Mouse (Mus musculus): ENCODE data around the gene Ugt1a10.
"Not testable (repeated sequence)": the region's sequence is repeated elsewhere in the genome, so short reads cannot be mapped to it uniquely, and the experiment has no call there.

The Ugt1a10 gene

GRCm38 (mm10) chr1:88055088-88055487, at the start of gene Ugt1a10:
Gene Ugt1a10, plus strand, starts transcription at chr1:88055388.
- no peak for DNase-seq

GRCm38 (mm10) chr1:88007692-88008210, 47.4 kb upstream of the Ugt1a10 start:
- DNase-seq: no peak

DNA sequence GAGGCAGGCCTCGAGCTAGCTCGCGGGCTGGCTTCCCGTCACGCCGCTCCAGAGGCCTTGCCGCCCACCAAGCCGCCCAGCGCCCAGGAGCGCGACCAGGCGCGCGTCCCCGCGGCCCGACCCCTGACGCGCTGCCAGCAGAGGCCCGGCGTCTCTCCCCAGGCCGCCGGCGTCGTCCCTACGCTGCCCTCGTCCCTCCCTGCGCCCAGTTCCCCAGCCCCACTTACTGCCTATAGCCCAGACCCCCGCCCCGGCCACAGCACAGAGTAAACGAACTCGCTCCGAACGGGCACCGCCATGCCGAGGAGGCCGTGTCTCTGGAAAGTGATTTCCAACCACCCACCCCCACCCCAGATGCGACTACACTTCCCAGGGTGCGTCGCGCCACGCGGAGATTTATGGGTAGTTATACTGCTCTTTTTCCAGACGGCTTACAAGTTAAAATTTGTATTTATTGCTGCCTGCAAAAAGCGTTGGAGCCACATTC, 46.9 kb upstream of the Ugt1a10 start, which contains the start of gene Usp40:
TSS of gene Usp40 (minus strand) at position 341 of the 487 bp plus-strand sequence.
- DNase-seq: peak; percentile 79 to 81

DNA sequence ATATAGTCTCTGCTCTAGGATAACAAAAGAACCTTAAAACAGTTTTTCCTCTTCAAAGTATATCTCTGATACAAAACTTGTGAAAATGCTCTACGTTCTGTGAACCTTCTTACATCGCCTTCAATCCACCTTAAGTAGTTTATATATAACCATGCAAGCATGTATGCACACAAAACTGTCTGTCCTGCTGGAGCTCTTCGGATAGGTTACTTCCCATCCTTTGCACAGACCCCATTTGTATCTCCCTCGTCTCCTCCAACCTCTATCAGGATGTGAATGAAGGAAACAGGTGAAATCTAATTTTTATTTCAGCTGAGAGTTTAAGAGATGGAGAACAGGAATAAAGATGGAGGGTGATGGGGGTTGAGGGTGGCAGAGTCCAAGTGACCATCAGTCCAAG, 46.5 kb upstream of the Ugt1a10 start:
- DNase-seq: no peak

DNA sequence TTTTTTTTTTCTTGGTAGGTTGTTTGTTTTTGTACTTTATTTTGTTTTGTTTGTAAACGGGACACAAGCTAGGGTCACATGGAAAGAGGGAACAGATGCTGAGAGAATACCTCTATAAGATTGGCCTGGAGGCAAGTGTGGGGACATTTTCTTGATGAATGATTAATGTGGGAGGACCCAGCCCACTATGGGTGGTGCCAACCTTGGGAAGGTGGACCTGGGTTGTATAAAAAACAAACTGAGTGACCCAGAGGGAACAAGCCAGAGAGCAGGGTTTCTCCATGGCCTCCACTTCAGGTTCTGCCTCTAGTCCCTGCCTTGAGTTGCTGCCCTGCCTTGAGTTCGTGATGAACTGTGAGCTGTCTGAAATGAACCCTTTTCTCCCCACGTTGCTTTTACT, 45.7 kb upstream of the Ugt1a10 start:
- no peak for DNase-seq

- no peak for DNase-seq
Observed at GRCm38 (mm10) chr1:88013726-88014125, 41.5 kb upstream of the Ugt1a10 start.

DNA sequence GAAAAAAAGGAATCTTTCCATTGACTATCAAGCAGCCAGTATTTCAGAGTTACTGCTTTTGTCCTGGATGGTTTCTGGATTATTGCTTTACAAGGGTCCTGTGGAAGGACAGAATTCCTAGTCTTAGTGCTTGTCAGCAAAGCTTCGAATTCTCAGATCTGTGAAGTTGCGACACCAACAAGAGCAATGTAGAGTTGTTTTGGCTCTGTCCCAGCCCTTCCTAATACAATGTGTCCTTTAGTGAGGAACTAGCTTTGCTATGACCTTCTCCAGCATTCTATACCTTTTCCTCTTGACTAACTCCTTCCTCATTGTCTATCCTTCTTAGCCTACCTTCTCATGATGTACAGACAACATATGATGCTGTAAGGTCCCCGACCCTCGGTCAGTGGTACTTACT, 41.0 kb upstream of the Ugt1a10 start:
- no peak for DNase-seq

- DNase-seq: no peak
Observed at GRCm38 (mm10) chr1:88014671-88015070, 40.5 kb upstream of the Ugt1a10 start.

DNA sequence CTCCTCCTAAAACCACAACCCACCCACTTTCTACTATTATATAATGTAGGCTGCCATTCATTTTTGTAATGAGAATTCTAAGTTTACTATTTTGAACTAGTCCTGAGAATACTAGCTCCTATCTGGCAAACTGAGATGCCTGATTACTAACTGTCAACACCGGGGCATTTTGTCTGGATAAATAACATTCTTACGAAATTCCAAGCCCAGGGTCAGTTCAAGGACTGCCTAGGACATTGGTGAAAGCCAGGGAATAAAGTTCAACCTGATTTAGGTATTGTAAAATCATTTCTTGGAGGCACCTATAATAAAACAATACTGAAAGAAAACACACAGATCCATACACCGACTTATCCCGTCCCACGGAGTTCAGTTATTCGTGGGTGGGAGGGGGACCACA, 39.8 kb upstream of the Ugt1a10 start:
- DNase-seq: no peak

- DNase-seq: not testable (repeated sequence)
Observed at GRCm38 (mm10) chr1:88025244-88025643, 29.9 kb upstream of the Ugt1a10 start.

GRCm38 (mm10) chr1:88043044-88043443, 12.1 kb upstream of the Ugt1a10 start:
- not testable (repeated sequence) for DNase-seq

DNA sequence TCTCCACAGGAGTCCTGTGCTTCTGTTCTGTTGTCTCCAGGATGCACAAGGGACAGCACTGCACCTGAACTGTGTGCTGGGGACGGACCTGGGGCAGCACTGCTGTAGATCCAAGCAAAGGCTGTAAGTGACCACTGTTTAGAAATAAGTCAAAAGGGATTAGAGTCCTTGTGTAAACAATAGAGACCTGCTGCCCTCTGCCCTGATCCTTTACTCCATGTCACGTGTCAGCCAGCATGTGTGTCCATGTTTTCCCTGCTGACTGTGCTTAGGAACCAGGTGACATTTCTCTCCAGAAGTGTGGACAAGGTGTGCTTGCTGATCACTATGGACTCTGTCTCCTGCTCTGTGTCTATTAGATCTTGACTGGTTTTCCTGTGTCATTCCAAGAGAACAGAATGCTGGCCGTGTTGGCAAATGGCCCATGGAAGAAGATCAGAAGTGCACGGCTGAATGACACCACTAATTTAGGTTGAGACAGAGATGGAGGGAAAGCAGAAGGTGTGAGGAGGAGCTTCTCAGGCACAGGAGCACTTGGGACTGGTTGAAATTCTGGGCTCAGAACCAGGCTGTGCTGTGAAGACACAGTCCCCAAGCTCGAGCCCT, 10.3 kb upstream of the Ugt1a10 start:
- DNase-seq: peak; percentile 68 to 73

- DNase-seq: not testable (repeated sequence)
Observed at GRCm38 (mm10) chr1:88047408-88047807, 7.8 kb upstream of the Ugt1a10 start.

GRCm38 (mm10) chr1:88066472-88067102, 11.4 kb downstream of the Ugt1a10 start:
- DNase-seq: not testable (repeated sequence)

GRCm38 (mm10) chr1:88070495-88070894, 15.3 kb downstream of the Ugt1a10 start, which contains the start of gene Ugt1a9:
Gene Ugt1a9, plus strand, starts transcription at chr1:88070800.
- DNase-seq: no peak

- no peak for DNase-seq
Observed at GRCm38 (mm10) chr1:88070902-88071301, 15.7 kb downstream of the Ugt1a10 start.

GRCm38 (mm10) chr1:88074471-88074870, 19.3 kb downstream of the Ugt1a10 start:
- no peak for DNase-seq

GRCm38 (mm10) chr1:88077128-88077527, 21.9 kb downstream of the Ugt1a10 start:
- no peak for DNase-seq

- DNase-seq: no peak
Observed at GRCm38 (mm10) chr1:88081670-88082069, 26.5 kb downstream of the Ugt1a10 start.

GRCm38 (mm10) chr1:88086125-88086524, 30.9 kb downstream of the Ugt1a10 start:
- no peak for DNase-seq

GRCm38 (mm10) chr1:88087513-88087912, 32.3 kb downstream of the Ugt1a10 start, which contains the start of gene Ugt1a8:
Gene Ugt1a8, plus strand, starts transcription at chr1:88087813.
- DNase-seq: no peak

- no peak for DNase-seq
Observed at GRCm38 (mm10) chr1:88092341-88092740, 37.2 kb downstream of the Ugt1a10 start.

GRCm38 (mm10) chr1:88094270-88094676, 39.1 kb downstream of the Ugt1a10 start:
- not testable (repeated sequence) for DNase-seq

DNA sequence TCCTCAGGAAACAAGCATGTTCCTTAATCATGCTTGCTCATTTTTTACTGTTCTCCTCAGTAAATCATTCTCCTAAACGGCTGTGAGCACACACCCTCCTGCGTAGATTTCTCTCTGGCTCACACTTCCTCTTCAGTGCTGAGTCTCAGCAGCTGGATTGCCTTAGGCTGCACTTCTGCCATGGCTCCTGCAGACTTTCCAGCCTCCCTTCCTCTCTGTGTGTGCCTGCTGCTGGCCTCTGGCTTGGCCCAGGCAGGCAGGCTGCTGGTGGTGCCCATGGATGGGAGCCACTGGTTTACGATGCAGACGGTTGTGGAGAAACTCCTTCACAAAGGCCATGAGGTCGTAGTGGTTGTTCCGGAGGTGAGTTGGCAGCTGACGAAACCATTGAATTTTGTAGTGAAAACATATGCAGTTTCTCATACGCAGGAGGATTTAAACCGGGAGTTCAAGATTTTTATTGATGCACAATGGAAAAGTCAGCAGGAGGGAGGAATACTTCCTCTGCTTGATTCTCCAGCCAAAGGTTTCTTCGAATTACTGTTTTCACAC, 39.8 kb downstream of the Ugt1a10 start, which contains the start of gene Ugt1a7c:
TSS of gene Ugt1a7c (plus strand) at position 122 of the 552 bp plus-strand sequence.
- no peak for DNase-seq

Measured in cerebellum, postnatal 14 days (tissue).